Mouse (Mus musculus): ENCODE data around the gene Zfp280b. TPM values are rescaled to one million over a fixed set of nuclear protein-coding genes. Genes with fewer than 3 reads are reported as not detected.
"Not testable (repeated sequence)": the region's sequence is repeated elsewhere in the genome, so short reads cannot be mapped to it uniquely, and the experiment has no call there.

The Zfp280b gene
- total RNA-seq, 2 experiments from 2014 or later = 8.5 to 8.8 TPM

DNA sequence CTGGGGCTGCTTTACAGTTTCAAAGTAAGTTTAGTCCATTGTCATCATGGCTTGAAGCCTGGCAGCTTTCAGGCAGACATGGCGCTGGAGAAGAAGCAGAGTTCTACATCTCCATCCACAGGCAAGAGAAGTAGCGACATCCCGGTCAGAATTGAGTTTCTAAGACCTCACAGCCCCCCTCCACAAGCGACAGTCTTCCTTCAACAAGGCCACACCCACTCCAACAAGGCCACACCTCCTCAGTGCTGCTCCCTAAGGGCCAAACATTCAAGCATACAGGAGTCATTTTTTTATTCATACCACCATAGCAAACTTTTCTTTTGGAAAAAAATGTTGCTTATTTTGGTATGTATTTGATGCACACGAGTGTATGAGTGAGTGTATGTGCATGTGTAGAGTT, 2.0 kb upstream of the Zfp280b start:
- no peak for DNase-seq

DNA sequence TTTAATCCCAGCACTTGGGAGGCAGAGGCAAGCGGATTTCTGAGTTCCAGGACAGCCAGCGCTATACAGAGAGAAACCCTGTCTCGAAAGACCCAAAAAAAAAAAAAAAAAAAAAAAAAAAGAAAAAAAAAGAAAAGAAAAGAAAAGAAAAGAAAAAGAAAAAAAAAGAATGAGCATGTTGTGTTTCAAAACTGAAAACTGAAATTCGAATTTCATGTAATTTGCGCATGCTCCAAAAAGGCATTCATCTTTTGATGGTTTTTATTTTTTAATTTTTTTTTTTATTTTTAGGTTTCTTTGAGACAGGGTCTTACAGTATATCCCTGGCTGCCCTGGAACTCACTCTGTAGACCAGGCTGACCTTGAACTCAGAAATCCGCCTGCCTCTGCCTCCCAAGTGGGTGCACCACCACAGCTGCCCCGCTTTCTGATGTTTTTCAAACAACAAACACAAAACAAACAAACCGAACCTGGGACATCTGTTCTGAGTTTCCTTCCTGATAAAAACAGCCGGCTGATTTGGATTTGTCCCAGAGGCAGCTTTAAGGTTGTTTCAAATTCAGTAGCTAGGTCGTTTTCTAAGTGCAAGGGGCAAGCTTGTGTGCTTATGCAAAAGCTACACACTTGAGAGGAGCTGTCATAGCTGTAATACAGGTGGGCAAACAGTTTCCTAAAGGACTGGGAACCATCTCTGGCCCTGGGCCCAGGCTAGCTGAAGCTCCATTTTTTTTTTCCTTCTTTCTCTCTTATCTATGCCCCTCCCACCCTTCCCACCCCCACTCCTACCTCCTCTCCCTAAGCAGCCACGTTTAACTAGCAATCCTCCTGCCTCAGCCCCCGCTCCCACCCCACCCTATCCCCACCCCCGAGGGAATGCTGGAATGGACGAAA, 694 bp upstream of the Zfp280b start:
- DNase-seq = peak in 1 of 2 experiments; percentile 14

DNA sequence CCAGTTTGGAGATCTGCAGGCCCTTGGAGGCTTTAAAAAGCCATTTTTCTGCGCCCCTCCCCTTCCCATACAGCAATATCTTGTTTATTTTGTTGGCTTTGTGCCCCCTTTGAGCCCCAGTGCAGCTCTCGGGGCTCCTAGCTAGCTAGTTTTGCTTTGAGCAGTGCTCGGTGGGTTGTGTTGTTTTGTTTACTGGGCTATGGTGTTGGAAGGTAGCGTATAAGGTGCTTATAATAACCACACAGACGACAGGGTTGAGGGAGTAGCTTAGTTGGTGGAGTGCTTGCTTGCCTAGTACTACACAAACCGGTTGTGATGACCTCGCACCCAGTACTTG, 637 bp downstream of the Zfp280b start:
- no peak for DNase-seq

DNA sequence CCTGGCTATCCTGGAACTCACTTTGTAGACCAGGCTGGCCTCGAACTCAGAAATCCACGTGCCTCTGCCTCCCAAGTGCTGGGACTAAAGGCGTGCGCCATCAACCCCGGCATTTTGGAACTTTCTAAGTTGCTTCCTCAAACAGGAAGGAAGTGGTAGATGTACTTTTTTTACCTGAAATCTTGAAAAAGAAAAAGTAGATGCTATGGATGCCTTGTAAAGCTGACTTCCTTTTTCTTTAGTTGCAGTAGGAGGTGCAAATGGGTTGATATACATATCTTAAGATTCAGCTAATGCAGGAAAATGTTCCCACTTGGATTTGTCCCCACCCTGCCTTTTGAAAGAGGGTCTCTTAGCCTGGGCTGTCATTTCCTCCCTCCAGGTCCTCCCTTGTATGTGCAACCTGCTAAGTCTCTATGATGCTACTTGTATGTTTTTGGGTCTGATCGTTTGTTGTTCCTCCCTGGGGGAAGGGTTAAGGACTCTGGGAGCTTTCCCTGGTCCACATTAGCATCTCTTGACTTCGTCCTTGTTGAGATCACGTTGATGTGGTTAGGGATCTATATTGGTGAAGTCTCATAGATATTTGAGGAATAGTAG, 1.7 kb downstream of the Zfp280b start:
- DNase-seq = no peak

DNA sequence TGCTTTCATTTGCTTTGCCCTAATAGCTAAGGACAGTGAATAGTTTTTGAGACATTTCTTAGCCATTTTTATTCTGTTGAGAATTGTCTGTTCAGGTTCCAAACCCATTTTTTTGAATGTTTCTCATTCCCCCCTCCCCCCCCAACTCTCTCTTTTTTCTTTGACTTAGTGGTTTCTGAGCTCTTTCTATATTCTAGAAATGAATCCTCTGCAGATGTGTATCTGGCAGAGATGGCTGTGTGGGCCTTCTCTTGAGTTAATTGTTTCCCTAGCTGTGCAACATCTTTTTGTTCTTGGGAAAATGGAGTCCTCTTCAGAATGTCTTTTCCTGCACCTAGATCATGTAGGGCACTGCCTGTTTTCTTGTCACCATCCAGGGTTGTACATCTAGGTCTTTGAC, 2.8 kb downstream of the Zfp280b start:
- no peak for DNase-seq

DNA sequence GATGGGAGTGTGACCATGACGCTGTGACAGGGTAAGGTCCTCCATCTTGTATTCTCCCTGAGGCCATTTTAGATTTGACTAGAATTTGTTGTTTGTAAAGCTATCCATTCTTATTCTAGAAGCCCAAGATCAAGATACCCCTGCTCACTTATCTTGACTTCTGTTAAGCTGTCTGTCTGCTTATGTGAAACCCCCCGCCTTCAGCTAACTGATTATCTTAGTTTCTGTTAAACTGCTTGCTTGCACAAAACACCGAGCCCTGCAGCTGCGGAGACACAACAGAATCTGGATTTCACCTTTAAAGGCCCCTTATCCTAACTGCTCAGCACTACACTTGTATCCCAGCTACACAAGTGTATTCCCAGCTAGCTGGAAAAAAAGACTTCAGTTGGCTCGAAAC, 4.5 kb downstream of the Zfp280b start:
- no peak for DNase-seq

DNA sequence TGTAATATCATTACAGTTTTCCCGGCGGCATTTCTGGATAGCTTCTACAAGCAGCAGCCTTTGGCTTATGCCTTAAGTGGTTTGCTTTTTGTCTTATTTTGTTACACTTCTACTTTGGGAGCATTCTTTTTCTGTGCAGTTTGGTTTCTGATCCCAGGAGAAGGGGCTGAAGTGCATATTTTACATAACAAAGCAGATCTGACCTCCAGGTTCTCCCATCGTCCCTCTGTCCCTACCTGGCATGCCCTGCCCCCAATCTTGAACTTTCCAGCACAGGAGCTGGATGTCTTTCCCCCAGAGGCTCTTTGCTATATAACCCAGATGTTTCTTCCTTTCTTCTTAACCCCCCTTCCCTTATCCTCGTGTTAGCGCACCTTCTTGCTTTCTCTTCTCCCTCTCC, 12.9 kb downstream of the Zfp280b start:
- no peak for DNase-seq

DNA sequence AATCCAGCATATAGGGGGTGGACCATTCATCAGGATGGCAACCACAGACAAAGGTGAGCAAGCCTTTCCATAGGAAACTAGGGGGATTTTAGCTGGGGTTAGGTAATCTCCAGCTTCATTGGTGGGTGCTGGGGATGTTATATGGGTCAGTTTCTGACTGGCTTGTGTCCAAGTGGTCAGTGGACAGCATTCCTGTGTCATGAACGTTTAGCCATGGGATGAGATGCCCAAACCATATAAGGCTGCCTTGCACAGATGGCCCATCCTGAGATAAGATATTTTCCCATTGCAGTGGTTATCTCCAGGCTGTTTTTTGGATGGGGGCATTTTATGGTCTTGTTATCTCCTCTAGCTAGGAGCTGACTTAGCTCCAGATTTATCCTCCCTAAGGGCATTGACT, 14.3 kb downstream of the Zfp280b start:
- no peak for DNase-seq

DNA sequence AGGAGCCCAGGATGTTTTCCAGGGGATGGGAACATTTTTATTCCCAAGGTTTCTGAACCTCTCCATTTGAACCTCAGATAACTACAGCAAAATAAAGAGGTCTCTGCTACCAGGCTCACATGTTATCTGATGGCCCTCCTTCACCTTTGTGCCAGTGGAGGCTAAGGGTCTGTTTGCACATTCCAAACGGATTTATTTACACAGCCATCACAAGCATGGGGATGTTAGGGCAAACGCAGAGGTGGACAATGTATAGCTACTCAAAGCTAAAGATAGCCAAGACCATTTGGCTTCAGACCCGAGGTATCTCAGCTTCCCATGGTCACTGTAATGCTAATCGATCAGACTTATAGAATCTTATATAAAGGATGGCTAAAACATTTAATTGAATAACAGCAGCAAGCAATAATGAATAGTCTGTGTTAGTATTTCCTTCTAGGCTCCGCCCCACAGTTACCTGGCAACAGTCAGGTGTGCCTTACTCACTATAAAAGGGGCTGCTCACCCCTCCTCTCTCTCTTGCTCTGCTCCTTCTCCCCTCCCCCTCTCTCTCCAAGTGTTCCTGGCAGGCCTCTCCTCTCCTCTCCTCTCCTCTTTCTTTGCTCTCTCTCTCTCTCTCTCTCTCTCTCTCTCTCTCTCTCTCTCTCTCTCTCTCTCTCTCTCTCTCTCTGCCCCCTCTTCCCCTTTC, 14.9 kb downstream of the Zfp280b start:
- no peak for DNase-seq

DNA sequence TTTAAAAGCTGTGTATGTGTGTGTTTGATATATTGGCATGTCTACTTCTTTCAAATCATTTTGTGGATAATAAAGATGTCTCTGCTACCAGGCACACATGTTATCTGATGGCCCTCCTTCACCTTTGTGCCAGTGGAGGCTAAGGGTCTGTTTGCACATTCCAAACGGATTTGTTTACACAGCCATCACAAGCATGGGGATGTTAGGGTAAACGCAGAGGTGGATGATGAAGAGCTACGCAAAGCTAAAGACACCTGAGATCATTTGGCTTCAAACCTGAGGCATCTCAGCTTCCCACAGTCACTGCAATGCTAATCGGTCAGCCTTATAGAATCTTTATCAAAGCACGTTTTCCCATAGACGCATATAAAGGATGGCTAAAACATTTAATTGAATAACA, 16.5 kb downstream of the Zfp280b start:
- DNase-seq = no peak

DNA sequence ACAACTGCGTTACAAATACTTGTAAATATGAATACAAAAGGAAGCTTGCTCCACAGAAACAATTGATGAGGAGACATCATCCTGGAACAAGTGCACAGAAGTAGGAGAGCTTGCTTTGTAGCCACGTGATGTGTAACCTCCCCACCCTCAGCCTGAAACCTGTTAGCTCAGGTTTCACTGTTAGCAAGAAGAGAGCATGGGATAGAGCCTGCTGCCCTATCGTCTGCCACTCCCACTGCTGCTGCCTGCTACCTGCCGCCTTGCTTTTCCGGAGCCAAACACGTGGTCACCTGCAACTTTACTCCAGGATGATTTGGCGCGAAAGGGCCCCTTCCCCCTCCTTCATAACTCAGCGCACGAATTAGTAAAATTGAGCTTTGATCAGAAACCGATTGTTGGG, 19.4 kb downstream of the Zfp280b start:
- DNase-seq = no peak

DNA sequence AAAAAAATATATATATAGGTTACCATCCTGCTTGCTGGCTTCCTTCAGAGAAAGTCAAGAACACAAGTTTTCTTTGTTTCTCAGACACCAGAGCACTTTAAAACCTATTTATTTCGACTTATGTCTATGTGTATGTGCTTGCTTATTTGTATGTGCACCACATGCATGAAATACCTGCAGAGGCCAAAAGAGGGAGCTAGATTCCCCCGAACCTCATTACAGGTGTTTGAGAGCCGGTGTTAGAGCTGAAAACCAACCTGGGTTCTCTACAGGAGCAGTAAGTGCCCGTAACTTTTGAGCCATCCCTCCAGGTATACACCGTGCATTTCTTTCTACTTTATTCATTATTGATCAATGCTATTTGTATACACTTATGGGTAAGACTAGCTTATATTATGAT, 30.0 kb downstream of the Zfp280b start:
- no peak for DNase-seq

DNA sequence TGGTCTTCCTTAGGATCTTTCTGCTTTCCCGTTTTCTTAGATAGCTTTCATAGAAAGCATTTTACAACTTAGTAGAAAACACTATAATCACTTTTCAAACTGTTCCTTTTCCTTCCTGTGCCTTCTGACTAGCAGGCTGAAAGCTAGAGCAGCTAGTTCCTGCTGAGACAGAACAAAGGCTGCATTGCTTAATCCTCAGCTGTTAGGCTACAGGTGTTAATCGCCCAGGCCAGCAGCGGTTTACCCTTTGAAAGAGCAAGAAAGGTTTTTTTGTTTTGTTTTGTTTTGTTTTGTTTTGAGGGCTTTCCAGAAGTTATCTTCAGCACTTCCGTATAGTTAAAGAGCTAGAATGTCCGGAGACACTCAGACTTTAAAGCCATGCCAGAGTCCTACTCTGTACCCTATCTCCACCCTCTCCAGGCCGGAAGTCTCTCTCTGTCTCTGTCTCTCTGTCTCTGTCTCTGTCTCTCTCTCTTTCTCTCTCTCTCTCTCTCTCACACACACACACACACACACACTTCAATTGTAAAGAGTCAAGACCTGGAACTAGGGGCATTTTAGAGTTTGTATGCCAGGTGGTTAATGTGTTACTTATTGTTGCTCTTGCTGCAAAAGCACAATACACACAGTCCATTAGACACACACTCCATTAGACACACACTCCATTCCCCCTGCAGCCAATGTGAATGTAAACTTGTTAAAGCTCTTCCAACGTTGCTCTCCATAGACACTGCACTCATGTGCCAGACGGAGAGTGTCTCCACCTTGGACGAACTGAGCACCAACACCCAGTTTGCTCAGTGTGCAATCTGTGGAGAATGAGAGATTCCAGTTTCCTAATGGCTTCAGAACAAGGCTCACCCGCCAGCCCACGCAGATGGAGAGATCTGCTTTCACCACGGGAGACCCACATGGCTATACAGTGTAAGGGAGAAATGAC, 35.5 kb downstream of the Zfp280b start:
- DNase-seq = no peak

DNA sequence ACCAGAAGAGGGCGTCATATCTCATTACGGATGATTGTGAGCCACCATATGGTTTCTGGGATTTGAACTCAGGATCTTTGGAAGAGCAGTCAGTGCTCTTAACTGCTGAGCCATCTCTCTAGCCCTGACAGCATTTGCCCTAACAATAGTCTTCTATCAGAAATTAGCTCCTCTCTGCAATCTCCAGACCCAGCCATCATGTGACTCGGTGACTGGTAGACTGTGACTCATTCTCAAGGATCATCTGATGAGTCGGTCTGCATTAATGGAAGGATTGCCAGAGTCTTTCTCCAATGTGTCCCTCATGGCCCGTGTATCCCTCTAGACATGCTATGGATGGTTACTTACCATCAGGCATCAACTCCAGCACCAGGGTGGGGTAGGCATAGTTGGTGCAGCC, 39.6 kb downstream of the Zfp280b start:
- DNase-seq = not testable (repeated sequence)

DNA sequence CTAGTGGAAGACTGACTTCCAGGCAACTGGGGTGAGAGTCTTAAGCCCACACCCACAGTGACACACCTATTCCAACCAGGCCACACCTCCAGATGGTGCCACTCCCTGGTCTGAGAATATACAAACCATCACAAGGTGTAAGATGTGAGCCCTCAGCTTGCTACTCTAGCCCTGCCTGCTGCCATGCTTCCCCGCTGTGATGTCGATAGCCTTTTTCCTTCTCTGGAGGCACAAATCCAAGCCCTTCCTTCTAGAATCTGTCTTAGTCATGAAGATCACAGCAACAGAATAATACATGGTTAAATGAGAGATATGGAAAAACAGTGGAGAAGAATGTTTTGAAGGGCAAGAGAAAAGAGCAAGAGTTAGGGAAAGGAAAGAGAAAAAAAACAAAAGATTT, 44.6 kb downstream of the Zfp280b start:
- not testable (repeated sequence) for DNase-seq

Small RNAs within 50 kb of the gene (microRNA-seq; reads per million reads assigned to microRNA genes)
- not detected for gene Mir6409

Other genes with a start within 250 kb of the Zfp280b start
- gene Gstt1, start 234.1 kb upstream of the Zfp280b start, total RNA-seq (2021) = 10 to 100 TPM; 37.6 to 47.8 TPM
- not detected for gene Gstt4, start 210.1 kb upstream of the Zfp280b start, total RNA-seq (2021)
- 10 to 100 TPM; 30.0 to 32.0 TPM for gene Gstt2, start 195.2 kb upstream of the Zfp280b start, total RNA-seq (2021)
- gene Mif, start 172.4 kb upstream of the Zfp280b start, total RNA-seq (2021) = 100 to 1,000 TPM; 313 to 319 TPM
- gene Derl3, start 139.2 kb upstream of the Zfp280b start, total RNA-seq (2021) = 1 to 10 TPM in 1 of 2 experiments, under 1 TPM in 1; 0.93 to 2.8 TPM
- gene Smarcb1, start 111.0 kb upstream of the Zfp280b start, total RNA-seq (2021) = 10 to 100 TPM; 77.5 to 89.1 TPM
- 1,000 to 10,000 TPM; 1,047 to 1,196 TPM for gene Chchd10, start 99.5 kb upstream of the Zfp280b start, total RNA-seq (2021)
- 10 to 100 TPM in 1 of 2 experiments, 1 to 10 TPM in 1; 8.6 to 10.1 TPM for gene Mmp11, start 96.2 kb upstream of the Zfp280b start, total RNA-seq (2021)
- gene Gm867, start 92.0 kb upstream of the Zfp280b start, total RNA-seq (2021) = 1 to 10 TPM in 1 of 2 experiments, under 1 TPM in 1; 0.83 to 2.3 TPM
- not detected for gene Vpreb3, start 89.6 kb upstream of the Zfp280b start, total RNA-seq (2021)
- gene Gm5134, start 78.1 kb upstream of the Zfp280b start, total RNA-seq (2021) = not detected
- not detected for gene Slc5a4b, start 78.3 kb downstream of the Zfp280b start, total RNA-seq (2021)
- gene Slc5a4a, start 114.8 kb downstream of the Zfp280b start, total RNA-seq (2021) = not detected
- gene Prmt2, start 205.2 kb downstream of the Zfp280b start, total RNA-seq (2021) = 10 to 100 TPM; 21.3 to 25.5 TPM
- 10 to 100 TPM; 12.1 to 17.8 TPM for gene S100b, start 221.2 kb downstream of the Zfp280b start, total RNA-seq (2021)